Mouse (Mus musculus): ENCODE measurements around the gene Bgn. TPM values are rescaled to one million over a fixed set of nuclear protein-coding genes. Genes with fewer than 3 reads are reported as not detected.
A peak's percentile ranks its signal among the peaks of the same experiment; 100 is the strongest.
"Not testable (repeated sequence)": the region's sequence is repeated elsewhere in the genome, so short reads cannot be mapped to it uniquely, and the experiment has no call there.

The Bgn gene
- polyA plus RNA-seq, 1 experiment from 2014 or later = 12.3 TPM

GRCm38 (mm10) chrX:73475658-73476256 lies 7.6 kb upstream of the Bgn start:
- no peaks in the 10 kb centered on the region for H3K36me3 ChIP-seq (replicated peaks)
- DNase-seq (ENCODE audit: extremely low spot score, low spot score) = no peak
- 87% methylated on average over 1 of the region's 1 CpGs for WGBS
- no peak overlapping the region for H3K27ac ChIP-seq
- peaks cover 8% of the 10 kb centered on the region for H3K4me1 ChIP-seq
- no peak overlapping the region for H3K4me3 ChIP-seq
- H3K27me3 ChIP-seq (ENCODE audit: poor library complexity, severe bottlenecking) = peaks cover 96% of the 10 kb centered on the region
- H3K9me3 ChIP-seq = no peaks in the 10 kb centered on the region

- no peak overlapping the region for H3K4me3 ChIP-seq
- no peak for DNase-seq (ENCODE audit: extremely low spot score, low spot score)
- H3K4me1 ChIP-seq = peaks cover 8% of the 10 kb centered on the region
- WGBS = 67% methylated on average over 2 of the region's 2 CpGs
- no peak overlapping the region for H3K27ac ChIP-seq
- no peaks in the 10 kb centered on the region for H3K9me3 ChIP-seq
- H3K27me3 ChIP-seq (ENCODE audit: poor library complexity, severe bottlenecking) = peaks cover 94% of the 10 kb centered on the region
- H3K36me3 ChIP-seq (replicated peaks) = no peaks in the 10 kb centered on the region
Observed at GRCm38 (mm10) chrX:73476621-73477020, 6.8 kb upstream of the Bgn start.

GRCm38 (mm10) chrX:73477500-73477899 lies 5.9 kb upstream of the Bgn start:
- no peaks in the 10 kb centered on the region for H3K36me3 ChIP-seq (replicated peaks)
- peaks cover 8% of the 10 kb centered on the region for H3K4me1 ChIP-seq
- no peaks in the 10 kb centered on the region for H3K9me3 ChIP-seq
- WGBS = 82% methylated on average over 2 of the region's 2 CpGs
- DNase-seq (ENCODE audit: extremely low spot score, low spot score) = no peak
- H3K27ac ChIP-seq = no peak overlapping the region
- H3K4me3 ChIP-seq = no peak overlapping the region
- peaks cover 92% of the 10 kb centered on the region for H3K27me3 ChIP-seq (ENCODE audit: poor library complexity, severe bottlenecking)

- H3K27me3 ChIP-seq (ENCODE audit: poor library complexity, severe bottlenecking) = peaks cover 95% of the 10 kb centered on the region
- H3K27ac ChIP-seq = no peak overlapping the region
Observed at GRCm38 (mm10) chrX:73479656-73480055, 3.7 kb upstream of the Bgn start.

GRCm38 (mm10) chrX:73480334-73480733 lies 3.1 kb upstream of the Bgn start:
- no peaks in the 10 kb centered on the region for H3K9me3 ChIP-seq
- H3K27ac ChIP-seq = no peak overlapping the region
- no peak overlapping the region for H3K4me3 ChIP-seq
- H3K36me3 ChIP-seq (replicated peaks) = no peaks in the 10 kb centered on the region
- WGBS = 50% methylated on average over 2 of the region's 2 CpGs
- no peak for DNase-seq (ENCODE audit: extremely low spot score, low spot score)
- peaks cover 6% of the 10 kb centered on the region; the same call in 1 of the 2 replicates for H3K4me1 ChIP-seq
- peaks cover 95% of the 10 kb centered on the region for H3K27me3 ChIP-seq (ENCODE audit: poor library complexity, severe bottlenecking)

More at GRCm38 (mm10) chrX:73479656-73480055, 3.7 kb upstream of the Bgn start:
- Histone ChIP-seq H3K9me3 (no peaks in the 10 kb centered on the region), H3K36me3 (replicated peaks) (no peaks in the 10 kb centered on the region), H3K4me1 (peaks cover 10% of the 10 kb centered on the region), H3K4me3 (no peak overlapping the region)
- no peak for DNase-seq (ENCODE audit: extremely low spot score, low spot score)

- Histone ChIP-seq H3K4me1 (peaks cover 6% of the 10 kb centered on the region; the same call in 1 of the 2 replicates), H3K4me3 (peak overlapping the region; percentile 24), H3K9me3 (no peaks in the 10 kb centered on the region), H3K27me3 (ENCODE audit: poor library complexity, severe bottlenecking) (peaks cover 96% of the 10 kb centered on the region), H3K36me3 (replicated peaks) (no peaks in the 10 kb centered on the region), H3K27ac (0 out of 2 replicates have a peak overlapping the region, but pooled peaks have one; percentile 60)
- WGBS = 53% methylated on average over 4 of the region's 4 CpGs
- DNase-seq (ENCODE audit: extremely low spot score, low spot score) = no peak
Observed at GRCm38 (mm10) chrX:73482643-73483483, 539 bp upstream of the Bgn start.

GRCm38 (mm10) chrX:73484076-73484475 lies 674 bp downstream of the Bgn start:
- WGBS = 75% methylated on average over 1 of the region's 1 CpGs
- peak overlapping the region; percentile 24 for H3K4me3 ChIP-seq
- no peaks in the 10 kb centered on the region for H3K9me3 ChIP-seq
- 0 out of 2 replicates have a peak overlapping the region, but pooled peaks have one; percentile 60 for H3K27ac ChIP-seq
- H3K27me3 ChIP-seq (ENCODE audit: poor library complexity, severe bottlenecking) = peaks cover 92% of the 10 kb centered on the region
- peaks cover 6% of the 10 kb centered on the region; the same call in 1 of the 2 replicates for H3K4me1 ChIP-seq
- no peak for DNase-seq (ENCODE audit: extremely low spot score, low spot score)
- H3K36me3 ChIP-seq (replicated peaks) = no peaks in the 10 kb centered on the region

- 90% methylated on average over 4 of the region's 4 CpGs for WGBS
- Histone ChIP-seq H3K27ac (no peak overlapping the region), H3K9me3 (no peaks in the 10 kb centered on the region), H3K4me3 (no peak overlapping the region), H3K36me3 (replicated peaks) (no peaks in the 10 kb centered on the region), H3K27me3 (ENCODE audit: poor library complexity, severe bottlenecking) (peaks cover 92% of the 10 kb centered on the region), H3K4me1 (peaks cover 6% of the 10 kb centered on the region; the same call in 1 of the 2 replicates)
- DNase-seq (ENCODE audit: extremely low spot score, low spot score) = no peak
Observed at GRCm38 (mm10) chrX:73484870-73485269, 1.5 kb downstream of the Bgn start.

- no peaks in the 10 kb centered on the region for H3K36me3 ChIP-seq (replicated peaks)
- H3K4me3 ChIP-seq = no peak overlapping the region
- no peak overlapping the region for H3K27ac ChIP-seq
- H3K4me1 ChIP-seq = peaks cover 6% of the 10 kb centered on the region; the same call in 1 of the 2 replicates
- no peaks in the 10 kb centered on the region for H3K9me3 ChIP-seq
- WGBS = 67% methylated on average over 5 of the region's 5 CpGs
- peaks cover 80% of the 10 kb centered on the region for H3K27me3 ChIP-seq (ENCODE audit: poor library complexity, severe bottlenecking)
- DNase-seq (ENCODE audit: extremely low spot score, low spot score) = no peak
Observed at GRCm38 (mm10) chrX:73486920-73487319, 3.5 kb downstream of the Bgn start.

- DNase-seq (ENCODE audit: extremely low spot score, low spot score) = no peak
- peaks cover 59% of the 10 kb centered on the region for H3K27me3 ChIP-seq (ENCODE audit: poor library complexity, severe bottlenecking)
- WGBS = 73% methylated on average over 4 of the region's 4 CpGs
- H3K4me1 ChIP-seq = no peaks in the 10 kb centered on the region
- no peak overlapping the region for H3K4me3 ChIP-seq
- H3K27ac ChIP-seq = no peak overlapping the region
- H3K9me3 ChIP-seq = no peaks in the 10 kb centered on the region
- H3K36me3 ChIP-seq (replicated peaks) = no peaks in the 10 kb centered on the region
Observed at GRCm38 (mm10) chrX:73490186-73490585, 6.8 kb downstream of the Bgn start.

- Histone ChIP-seq H3K27ac (no peak overlapping the region), H3K9me3 (no peaks in the 10 kb centered on the region), H3K4me3 (no peak overlapping the region), H3K27me3 (ENCODE audit: poor library complexity, severe bottlenecking) (peaks cover 53% of the 10 kb centered on the region), H3K4me1 (no peaks in the 10 kb centered on the region), H3K36me3 (replicated peaks) (no peaks in the 10 kb centered on the region)
- WGBS = 87% methylated on average over 3 of the region's 3 CpGs
- no peak for DNase-seq (ENCODE audit: extremely low spot score, low spot score)
Observed at GRCm38 (mm10) chrX:73490804-73491203, 7.4 kb downstream of the Bgn start.

GRCm38 (mm10) chrX:73493567-73493966 lies 10.2 kb downstream of the Bgn start:
- 11% methylated on average over 1 of the region's 2 CpGs for WGBS
- H3K27me3 ChIP-seq (ENCODE audit: poor library complexity, severe bottlenecking) = peaks cover 50% of the 10 kb centered on the region
- not testable (repeated sequence) for H3K9me3 ChIP-seq; H3K4me1 ChIP-seq; H3K36me3 ChIP-seq (replicated peaks); H3K27ac ChIP-seq; H3K4me3 ChIP-seq
- peak; percentile 29 for DNase-seq (ENCODE audit: extremely low spot score, low spot score)

GRCm38 (mm10) chrX:73496746-73497145 lies 13.3 kb downstream of the Bgn start:
- H3K36me3 ChIP-seq (replicated peaks) = no peaks in the 10 kb centered on the region
- no peaks in the 10 kb centered on the region for H3K4me1 ChIP-seq
- peaks cover 63% of the 10 kb centered on the region for H3K27me3 ChIP-seq (ENCODE audit: poor library complexity, severe bottlenecking)
- H3K4me3 ChIP-seq = no peak overlapping the region
- no peak overlapping the region for H3K27ac ChIP-seq
- DNase-seq (ENCODE audit: extremely low spot score, low spot score) = no peak
- WGBS = 79% methylated on average over 4 of the region's 4 CpGs
- H3K9me3 ChIP-seq = no peaks in the 10 kb centered on the region

All from forebrain, embryonic 10.5 days (tissue).